Mouse (Mus musculus): ENCODE results near the gene Slc22a18. TPM values are rescaled to one million over a fixed set of nuclear protein-coding genes. Genes with fewer than 3 reads are reported as not detected.
"Not testable (repeated sequence)": the region's sequence is repeated elsewhere in the genome, so short reads cannot be mapped to it uniquely, and the experiment has no call there.

Slc22a18 gene
- total RNA-seq, 2 experiments from 2014 or later = 5.5 to 7.0 TPM

GRCm38 (mm10) chr7:143502418-143503200 is 29.1 kb downstream of the Slc22a18 start, which contains the start of gene Phlda2:
Gene Phlda2 (minus strand): TSS chr7:143503150.
- no peak for DNase-seq (ENCODE audit: low spot score in 2 of 2)

- no peak for DNase-seq (ENCODE audit: low spot score in 2 of 2)
These were observed 30.4 kb downstream of the Slc22a18 start for GRCm38 (mm10) chr7:143503926-143504325.

GRCm38 (mm10) chr7:143505411-143505810 is 31.9 kb downstream of the Slc22a18 start:
- no peak for DNase-seq (ENCODE audit: low spot score in 2 of 2)

- DNase-seq (ENCODE audit: low spot score in 2 of 2) = peak; percentile 44 to 58
These were observed 32.3 kb downstream of the Slc22a18 start for GRCm38 (mm10) chr7:143505823-143506222.

- no peak for DNase-seq (ENCODE audit: low spot score in 2 of 2)
These were observed 32.7 kb downstream of the Slc22a18 start for GRCm38 (mm10) chr7:143506271-143506670.

GRCm38 (mm10) chr7:143506675-143507074 is 33.1 kb downstream of the Slc22a18 start:
- no peak for DNase-seq (ENCODE audit: low spot score in 2 of 2)

GRCm38 (mm10) chr7:143509566-143509965 is 36.0 kb downstream of the Slc22a18 start:
- no peak for DNase-seq (ENCODE audit: low spot score in 2 of 2)

- no peak for DNase-seq (ENCODE audit: low spot score in 2 of 2)
These were observed 37.2 kb downstream of the Slc22a18 start for GRCm38 (mm10) chr7:143510593-143511334.

- no peak for DNase-seq (ENCODE audit: low spot score in 2 of 2)
These were observed 37.8 kb downstream of the Slc22a18 start for GRCm38 (mm10) chr7:143511335-143511712.

- no peak for DNase-seq (ENCODE audit: low spot score in 2 of 2)
These were observed 40.4 kb downstream of the Slc22a18 start for GRCm38 (mm10) chr7:143513763-143514415.

GRCm38 (mm10) chr7:143514416-143514768 is 40.9 kb downstream of the Slc22a18 start:
- DNase-seq (ENCODE audit: low spot score in 2 of 2) = no peak

- DNase-seq (ENCODE audit: low spot score in 2 of 2) = no peak
These were observed 45.8 kb downstream of the Slc22a18 start for GRCm38 (mm10) chr7:143519333-143519732.

- DNase-seq (ENCODE audit: low spot score in 2 of 2) = no peak
These were observed 58.9 kb downstream of the Slc22a18 start for GRCm38 (mm10) chr7:143532410-143532809.

- DNase-seq (ENCODE audit: low spot score in 2 of 2) = no peak
These were observed 59.7 kb downstream of the Slc22a18 start for GRCm38 (mm10) chr7:143533284-143533683.

- DNase-seq (ENCODE audit: low spot score in 2 of 2) = no peak
These were observed 62.7 kb downstream of the Slc22a18 start for GRCm38 (mm10) chr7:143536251-143536650.

GRCm38 (mm10) chr7:143538229-143538628 is 64.7 kb downstream of the Slc22a18 start:
- not testable (repeated sequence) for DNase-seq (ENCODE audit: low spot score in 2 of 2)

- DNase-seq (ENCODE audit: low spot score in 2 of 2) = no peak
These were observed 65.1 kb downstream of the Slc22a18 start for GRCm38 (mm10) chr7:143538671-143539070.

- no peak for DNase-seq (ENCODE audit: low spot score in 2 of 2)
These were observed 70.8 kb downstream of the Slc22a18 start for GRCm38 (mm10) chr7:143544368-143544767.

- no peak for DNase-seq (ENCODE audit: low spot score in 2 of 2)
These were observed 73.0 kb downstream of the Slc22a18 start for GRCm38 (mm10) chr7:143546554-143546953.

GRCm38 (mm10) chr7:143548231-143548961 is 74.9 kb downstream of the Slc22a18 start:
- DNase-seq (ENCODE audit: low spot score in 2 of 2) = peak; percentile 68 to 73
